Mouse (Mus musculus): ENCODE measurements around the gene Tmem59l. TPM values are rescaled to one million over a fixed set of nuclear protein-coding genes. Genes with fewer than 3 reads are reported as not detected.
"Not testable (repeated sequence)": the region's sequence is repeated elsewhere in the genome, so short reads cannot be mapped to it uniquely, and the experiment has no call there.

Gene Tmem59l
- total RNA-seq, 1 experiment from 2014 or later = 0.20 TPM

DNA sequence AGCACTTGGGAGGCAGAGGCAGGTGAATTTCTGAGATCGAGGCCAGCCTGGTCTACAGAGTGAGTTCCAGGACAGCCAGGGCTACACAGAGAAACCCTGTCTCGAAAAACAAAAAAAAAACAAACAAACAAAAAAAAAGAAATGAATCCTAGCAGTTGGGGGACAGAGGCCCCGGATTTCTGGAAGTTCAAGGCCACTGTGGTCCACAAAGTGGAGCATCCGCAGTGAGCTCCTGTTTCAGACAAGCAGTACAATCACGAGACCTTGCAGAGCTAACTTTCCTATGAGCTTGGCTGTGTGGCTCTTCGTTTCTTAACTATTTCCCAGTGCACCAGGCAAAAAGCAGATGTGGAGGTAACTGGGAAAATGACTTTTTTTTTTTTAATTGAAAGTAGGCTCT, 24.0 kb upstream of the Tmem59l start:
- not testable (repeated sequence) for ATAC-seq (replicated peaks in 1 of 2; ENCODE audit: insufficient read depth in 1 of 2, low FRiP score in 2 of 2, low TSS enrichment in 1 of 2, low read depth in 1 of 2, poor library complexity in 2 of 2, severe bottlenecking in 2 of 2)

GRCm38 (mm10) chr8:70510228-70510915, 23.2 kb upstream of the Tmem59l start, which contains the start of gene Uba52:
Uba52 (minus strand) TSS chr8:70510801.
- ATAC-seq (replicated peaks in 1 of 2; ENCODE audit: insufficient read depth in 1 of 2, low FRiP score in 2 of 2, low TSS enrichment in 1 of 2, low read depth in 1 of 2, poor library complexity in 2 of 2, severe bottlenecking in 2 of 2) = peak; percentile 71 to 76

- no peak for ATAC-seq (replicated peaks in 1 of 2; ENCODE audit: insufficient read depth in 1 of 2, low FRiP score in 2 of 2, low TSS enrichment in 1 of 2, low read depth in 1 of 2, poor library complexity in 2 of 2, severe bottlenecking in 2 of 2)
These were observed 22.3 kb upstream of the Tmem59l start for GRCm38 (mm10) chr8:70509281-70509952.

GRCm38 (mm10) chr8:70507027-70507393, 19.9 kb upstream of the Tmem59l start:
- no peak for ATAC-seq (replicated peaks in 1 of 2; ENCODE audit: insufficient read depth in 1 of 2, low FRiP score in 2 of 2, low TSS enrichment in 1 of 2, low read depth in 1 of 2, poor library complexity in 2 of 2, severe bottlenecking in 2 of 2)

GRCm38 (mm10) chr8:70506328-70507026, 19.3 kb upstream of the Tmem59l start, which contains the start of gene Rex1bd:
Rex1bd (minus strand) TSS chr8:70506752.
- ATAC-seq (replicated peaks in 1 of 2; ENCODE audit: insufficient read depth in 1 of 2, low FRiP score in 2 of 2, low TSS enrichment in 1 of 2, low read depth in 1 of 2, poor library complexity in 2 of 2, severe bottlenecking in 2 of 2) = peak; percentile 72 to 79

- ATAC-seq (replicated peaks in 1 of 2; ENCODE audit: insufficient read depth in 1 of 2, low FRiP score in 2 of 2, low TSS enrichment in 1 of 2, low read depth in 1 of 2, poor library complexity in 2 of 2, severe bottlenecking in 2 of 2) = peak in 1 of 2 experiments; percentile 9; a peak in 1 of 4 replicates
These were observed 18.7 kb upstream of the Tmem59l start for GRCm38 (mm10) chr8:70505698-70506327.

- peak; percentile 17 to 29; a peak in 2 of 4 replicates for ATAC-seq (replicated peaks in 1 of 2; ENCODE audit: insufficient read depth in 1 of 2, low FRiP score in 2 of 2, low TSS enrichment in 1 of 2, low read depth in 1 of 2, poor library complexity in 2 of 2, severe bottlenecking in 2 of 2)
These were observed 17.7 kb upstream of the Tmem59l start for GRCm38 (mm10) chr8:70504851-70505250.

- no peak for ATAC-seq (replicated peaks in 1 of 2; ENCODE audit: insufficient read depth in 1 of 2, low FRiP score in 2 of 2, low TSS enrichment in 1 of 2, low read depth in 1 of 2, poor library complexity in 2 of 2, severe bottlenecking in 2 of 2)
These were observed 17.1 kb upstream of the Tmem59l start for GRCm38 (mm10) chr8:70504291-70504716.

DNA sequence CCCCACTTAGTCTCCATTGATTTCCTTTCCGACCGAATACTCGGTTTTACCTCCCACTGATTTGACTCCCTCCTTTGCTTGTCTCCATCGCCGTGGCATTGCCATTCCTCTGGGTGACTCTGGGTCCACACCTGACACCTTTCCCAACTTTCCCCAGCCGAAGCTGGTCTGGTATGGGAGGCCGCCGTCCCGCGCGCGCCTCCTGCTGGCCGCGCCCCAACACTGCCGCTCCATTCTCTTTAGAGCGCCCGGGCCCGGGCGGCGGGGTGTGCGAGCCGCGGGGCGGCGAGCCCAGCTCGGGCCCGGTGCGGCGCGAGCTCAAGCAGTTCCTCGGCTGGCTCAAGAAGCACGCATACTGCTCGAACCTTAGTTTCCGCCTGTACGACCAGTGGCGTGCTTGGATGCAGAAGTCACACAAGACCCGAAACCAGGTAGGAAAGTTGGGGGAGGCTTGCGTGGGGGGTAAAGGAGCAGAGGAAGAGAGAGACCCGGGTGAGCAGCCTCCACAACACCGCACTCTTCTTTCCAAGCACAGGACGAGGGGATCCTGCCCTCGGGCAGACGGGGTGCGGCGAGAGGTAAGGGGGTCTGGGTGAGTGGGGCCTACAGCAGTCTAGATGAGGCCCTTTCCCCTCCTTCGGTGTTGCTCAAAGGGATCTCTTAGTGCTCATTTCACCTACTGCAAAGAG, 16.0 kb upstream of the Tmem59l start:
- no peak for ATAC-seq (replicated peaks in 1 of 2; ENCODE audit: insufficient read depth in 1 of 2, low FRiP score in 2 of 2, low TSS enrichment in 1 of 2, low read depth in 1 of 2, poor library complexity in 2 of 2, severe bottlenecking in 2 of 2)

- ATAC-seq (replicated peaks in 1 of 2; ENCODE audit: insufficient read depth in 1 of 2, low FRiP score in 2 of 2, low TSS enrichment in 1 of 2, low read depth in 1 of 2, poor library complexity in 2 of 2, severe bottlenecking in 2 of 2) = no peak
These were observed 15.4 kb upstream of the Tmem59l start for GRCm38 (mm10) chr8:70502540-70502939.

DNA sequence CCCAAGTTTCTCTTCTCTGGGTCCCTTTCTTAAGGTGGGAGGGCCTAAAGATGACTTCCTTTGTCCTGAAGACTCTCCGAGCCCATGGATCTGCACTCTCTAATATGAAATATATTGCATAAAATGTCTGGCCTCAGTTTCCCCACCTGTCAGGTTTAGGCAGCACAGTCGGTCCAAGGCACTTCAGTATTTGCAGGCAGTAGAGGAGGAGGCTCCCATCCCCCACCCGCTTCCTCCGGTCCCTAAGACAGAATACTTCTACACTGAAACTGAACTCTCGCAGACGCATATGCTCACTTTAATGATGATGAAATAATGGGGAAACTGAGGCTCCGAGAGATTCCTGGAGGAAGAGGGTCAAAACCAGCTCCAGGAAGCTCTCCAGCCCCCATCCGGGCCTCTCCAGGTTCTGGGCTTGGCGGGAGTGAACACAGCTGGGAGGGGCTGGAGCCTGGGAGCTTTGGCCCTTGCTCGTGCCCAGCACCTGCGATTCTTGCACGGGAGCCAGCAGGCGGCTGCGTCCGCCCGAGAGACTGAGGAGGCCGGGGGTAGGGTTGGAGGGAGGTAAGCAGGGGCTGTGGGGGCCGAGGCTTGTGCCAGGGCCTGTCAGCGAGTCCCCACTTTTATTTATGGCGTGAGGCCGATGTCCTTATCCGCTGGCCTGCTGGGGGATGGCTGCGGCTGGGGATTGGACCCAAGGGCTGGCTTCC, 14.8 kb upstream of the Tmem59l start:
- no peak for ATAC-seq (replicated peaks in 1 of 2; ENCODE audit: insufficient read depth in 1 of 2, low FRiP score in 2 of 2, low TSS enrichment in 1 of 2, low read depth in 1 of 2, poor library complexity in 2 of 2, severe bottlenecking in 2 of 2)

DNA sequence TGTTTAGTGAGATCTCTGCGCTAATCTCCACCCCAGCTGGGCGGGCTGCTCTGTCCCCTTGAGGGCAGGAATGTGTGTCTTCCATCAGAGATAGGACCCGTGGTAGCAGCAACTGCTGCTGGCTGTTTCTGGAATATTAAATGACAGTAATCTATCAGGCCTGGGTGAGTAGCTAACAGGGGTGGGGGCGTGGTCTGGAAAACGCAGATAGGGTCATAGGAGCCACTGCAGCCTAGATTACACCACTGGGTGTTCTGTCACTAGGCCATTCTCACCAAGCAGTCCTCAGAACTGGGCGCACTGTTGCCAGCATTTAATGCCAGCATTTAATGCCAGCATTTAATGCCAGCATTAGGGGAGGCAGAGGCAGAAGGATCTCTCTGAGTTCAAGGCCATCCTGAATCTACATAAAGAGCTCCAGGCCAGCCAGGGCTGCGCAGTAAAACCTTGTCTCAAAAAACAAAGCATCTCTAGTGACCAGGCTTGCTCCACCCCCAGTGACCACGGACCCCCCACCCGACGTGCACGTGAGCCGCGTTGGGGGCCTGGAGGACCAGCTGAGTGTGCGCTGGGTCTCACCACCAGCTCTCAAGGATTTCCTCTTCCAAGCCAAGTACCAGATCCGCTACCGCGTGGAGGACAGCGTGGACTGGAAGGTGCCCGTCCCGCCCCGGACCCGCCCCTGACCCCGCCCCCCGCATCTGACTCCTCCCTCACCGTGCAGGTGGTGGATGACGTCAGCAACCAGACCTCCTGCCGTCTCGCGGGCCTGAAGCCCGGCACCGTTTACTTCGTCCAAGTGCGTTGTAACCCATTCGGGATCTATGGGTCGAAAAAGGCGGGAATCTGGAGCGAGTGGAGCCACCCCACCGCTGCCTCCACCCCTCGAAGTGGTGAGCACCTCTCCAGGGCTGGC, 13.5 kb upstream of the Tmem59l start:
- peak; percentile 9 to 14; a peak in 1 of 4 replicates for ATAC-seq (replicated peaks in 1 of 2; ENCODE audit: insufficient read depth in 1 of 2, low FRiP score in 2 of 2, low TSS enrichment in 1 of 2, low read depth in 1 of 2, poor library complexity in 2 of 2, severe bottlenecking in 2 of 2)

DNA sequence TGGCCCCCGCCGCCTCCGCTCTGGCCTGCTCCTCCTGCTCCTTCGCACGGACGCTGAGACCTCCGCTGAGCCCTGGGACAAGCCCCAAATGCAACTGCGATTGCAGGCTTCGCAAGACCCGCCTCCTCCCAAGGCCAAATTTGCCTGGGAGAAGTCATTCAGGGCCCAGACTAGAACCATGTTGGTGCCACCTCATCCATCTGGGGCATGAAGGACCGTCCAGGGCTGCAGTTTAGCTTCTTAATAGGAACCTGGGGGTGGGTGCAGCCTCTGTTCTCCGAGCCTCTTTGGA, 8.6 kb upstream of the Tmem59l start:
- no peak for ATAC-seq (replicated peaks in 1 of 2; ENCODE audit: insufficient read depth in 1 of 2, low FRiP score in 2 of 2, low TSS enrichment in 1 of 2, low read depth in 1 of 2, poor library complexity in 2 of 2, severe bottlenecking in 2 of 2)

- no peak for ATAC-seq (replicated peaks in 1 of 2; ENCODE audit: insufficient read depth in 1 of 2, low FRiP score in 2 of 2, low TSS enrichment in 1 of 2, low read depth in 1 of 2, poor library complexity in 2 of 2, severe bottlenecking in 2 of 2)
These were observed 8.0 kb upstream of the Tmem59l start for GRCm38 (mm10) chr8:70495001-70495770.

DNA sequence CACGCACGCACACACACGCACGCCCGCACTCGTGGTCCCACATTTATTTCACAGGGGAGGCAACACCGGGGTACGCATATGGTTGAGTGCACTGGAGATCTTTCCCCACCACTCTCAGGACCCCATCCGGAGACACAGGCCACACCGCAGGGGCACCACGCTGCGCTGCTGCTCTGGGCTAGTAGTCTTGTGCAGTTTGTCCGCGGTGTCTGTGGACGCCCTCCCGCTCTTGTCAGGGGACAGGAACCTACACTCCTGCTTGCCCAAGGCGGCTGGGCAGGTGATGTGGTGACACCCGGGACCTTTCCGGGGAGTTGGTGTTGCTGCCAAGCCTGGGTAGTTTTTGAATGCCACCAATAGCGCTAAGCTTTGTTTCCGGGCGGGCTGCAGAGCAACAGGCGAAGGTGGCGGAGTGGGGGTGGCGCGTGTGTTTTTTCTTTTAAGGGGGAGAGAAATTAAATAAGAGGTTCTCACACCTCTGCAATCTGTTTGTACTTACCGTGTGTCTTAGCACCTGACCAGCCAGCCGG, 7.3 kb upstream of the Tmem59l start:
- 0 out of 4 replicates have a peak, but pooled peaks of 1 of the 2 experiments have one; percentile 22 for ATAC-seq (replicated peaks in 1 of 2; ENCODE audit: insufficient read depth in 1 of 2, low FRiP score in 2 of 2, low TSS enrichment in 1 of 2, low read depth in 1 of 2, poor library complexity in 2 of 2, severe bottlenecking in 2 of 2)

Data from hematopoietic stem cell, adult 5-6 weeks (primary cell).